Mouse (Mus musculus): Measurements from ENCODE around the gene Klhl7.

- TF ChIP-seq GATA1 (IDR thresholded peaks at IDR 0.05; ENCODE audit: borderline replicate concordance, low read length) (no peak), FLI1 (IDR thresholded peaks at IDR 0.05; ENCODE audit: low read length) (no peak)
Measured at GRCm38 (mm10) chr5:24077739-24078306, 22.6 kb upstream of the Klhl7 start.
